Mouse (Mus musculus): ENCODE results near the gene Gid8.
A peak's percentile ranks its signal among the peaks of the same experiment; 100 is the strongest.

The Gid8 gene

DNA sequence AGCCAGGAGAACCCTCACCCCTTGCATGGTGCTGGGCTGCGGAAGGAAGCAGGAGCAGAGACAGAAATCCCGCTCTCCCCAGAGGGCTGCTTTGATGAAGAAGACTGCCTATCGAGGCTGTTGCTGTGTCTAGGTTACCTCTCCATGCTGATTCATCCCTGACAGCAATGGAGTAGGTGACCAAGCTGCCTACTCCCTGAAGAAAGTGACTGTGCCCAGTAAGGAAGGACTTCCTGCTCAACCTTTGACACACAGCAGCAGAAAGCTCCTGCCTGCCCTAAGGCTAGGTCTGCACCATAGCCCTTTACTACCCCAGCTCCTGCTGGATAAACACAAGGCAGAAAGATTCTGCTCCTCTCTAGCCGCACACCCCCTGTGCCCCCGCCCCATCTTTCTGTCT is 39.0 kb downstream of the Gid8 start:
- no peak for DNase-seq (ENCODE audit: low spot score)

DNA sequence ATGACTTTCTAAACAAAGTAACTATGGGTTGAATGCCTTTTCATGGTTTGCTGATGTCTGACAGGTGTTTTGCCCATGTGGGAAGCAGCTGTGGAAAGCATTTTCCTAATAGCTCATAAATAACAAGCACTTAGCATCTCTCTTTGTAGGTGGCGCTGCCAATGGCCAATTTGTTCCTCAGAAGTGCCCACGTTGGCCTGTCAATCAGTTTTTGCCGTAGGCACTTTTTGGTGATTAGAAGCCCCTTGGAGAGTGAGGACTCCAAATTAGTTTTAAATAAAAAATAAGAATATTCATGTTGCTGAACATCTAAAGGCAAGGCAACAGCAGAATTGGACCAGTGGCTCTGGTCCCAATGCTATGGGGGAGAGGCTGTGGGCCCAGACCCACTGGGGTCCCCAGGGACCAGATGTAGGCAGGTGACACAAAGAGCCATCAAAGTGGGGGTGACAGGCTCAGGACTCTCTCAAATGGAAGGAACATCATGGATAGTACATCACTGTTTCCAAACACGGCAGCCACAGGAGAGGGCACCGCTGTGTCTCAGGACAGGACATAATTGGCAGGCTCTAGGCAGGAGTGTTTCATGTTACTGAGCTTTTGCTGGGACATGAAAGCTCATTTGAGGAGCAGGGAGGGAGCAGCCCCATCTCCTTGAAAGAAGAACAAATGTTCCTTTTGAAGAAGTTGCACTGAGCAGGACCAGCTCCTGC is 45.2 kb downstream of the Gid8 start:
- DNase-seq (ENCODE audit: low spot score), result no peak

GRCm38 (mm10) chr2:180755896-180756295 is 46.0 kb downstream of the Gid8 start:
- DNase-seq (ENCODE audit: low spot score), result peak; percentile 30

- no peak for DNase-seq (ENCODE audit: low spot score)
Measured at GRCm38 (mm10) chr2:180756786-180757185, 46.9 kb downstream of the Gid8 start.

GRCm38 (mm10) chr2:180758513-180759263 is 48.8 kb downstream of the Gid8 start:
- DNase-seq (ENCODE audit: low spot score), result no peak

DNA sequence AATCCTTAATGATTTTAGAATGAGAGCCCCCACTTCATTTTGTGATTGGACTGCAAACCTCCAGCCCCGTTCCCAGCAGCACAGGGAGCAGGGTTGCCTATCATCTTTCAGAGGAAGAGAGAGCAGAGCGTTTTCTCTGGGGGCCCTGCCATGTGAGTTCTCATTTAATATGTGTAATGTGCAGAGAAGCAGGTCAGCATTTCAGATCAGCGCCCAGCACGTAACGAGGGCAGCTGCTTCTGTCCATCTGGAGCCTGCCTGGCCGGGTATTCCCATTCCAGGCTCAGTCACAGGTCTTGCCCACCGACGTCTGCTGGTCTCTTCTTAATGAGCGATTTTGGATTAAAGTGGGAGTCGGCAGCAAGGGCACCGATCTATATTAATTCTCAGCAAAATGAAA is 55.1 kb downstream of the Gid8 start:
- DNase-seq (ENCODE audit: low spot score), result no peak

GRCm38 (mm10) chr2:180765713-180766112 is 55.8 kb downstream of the Gid8 start:
- DNase-seq (ENCODE audit: low spot score), result no peak

Measured in urinary bladder, postnatal 10 days (tissue).